Mouse (Mus musculus) small intestine, adult 2 months (tissue): ENCODE data around the gene Cib3. TPM values are rescaled to one million over a fixed set of nuclear protein-coding genes. Genes with fewer than 3 reads are reported as not detected.
A peak's percentile ranks its signal among the peaks of the same experiment; 100 is the strongest.

Experiments
- H3K27ac ChIP-seq: fragments of 200-500 bp; 2 replicates; pipeline ENCODE4 v1.5.1; 2012; ENCODE audit warnings: low read depth, low read length, control low read depth, inconsistent platforms; ENCODE audit not compliant: insufficient read depth
- H3K27me3 ChIP-seq: fragments of 200-500 bp; 2 replicates; pipeline ENCODE4 v1.6.1; 2012; ENCODE audit warnings: mild to moderate bottlenecking, moderate library complexity, low read length, inconsistent platforms; ENCODE audit not compliant: control insufficient read depth, insufficient read depth
- H3K36me3 ChIP-seq: fragments of 200-500 bp; 2 replicates; pipeline ENCODE4 v1.6.1; 2012; ENCODE audit warnings: mild to moderate bottlenecking, low read length, control low read depth, inconsistent platforms; ENCODE audit not compliant: control insufficient read depth, insufficient read depth
- H3K4me1 ChIP-seq: fragments of 200-500 bp; 2 replicates; pipeline ENCODE4 v1.6.1; 2012; ENCODE audit warnings: low read length, inconsistent platforms, mixed read lengths; ENCODE audit not compliant: control insufficient read depth, insufficient read depth, insufficient read length
- H3K4me3 ChIP-seq: fragments of 200-500 bp; 2 replicates; pipeline ENCODE4 v1.5.1; 2012; ENCODE audit warnings: low read depth, mild to moderate bottlenecking, control low read depth, inconsistent platforms, low read length, moderate library complexity
- CTCF ChIP-seq: fragments of 200-500 bp; IDR thresholded peaks from 2 replicates; pipeline ENCODE4 v1.5.1; 2012; ENCODE audit warnings: low read depth, mild to moderate bottlenecking, control low read depth, inconsistent platforms, low read length, moderate library complexity, mixed read lengths; ENCODE audit not compliant: insufficient replicate concordance, insufficient read length; ENCODE audit errors: extremely low read depth
- POLR2A ChIP-seq: fragments of 200-500 bp; IDR thresholded peaks from 2 replicates; pipeline ENCODE4 v1.6.1; 2012; ENCODE audit warnings: low read depth, mild to moderate bottlenecking, control low read depth, inconsistent platforms, low read length, moderate library complexity
- WGBS: fragments of 180-500 bp; shearing (Covaris S2); methylation state at CpG from one replicate; pipeline ENCODE4 v1.1.7; 2018; 5-methylcytosine and 5-hydroxymethylcytosine counted together
- polyA plus RNA-seq: library from polyadenylated mRNA; depleted of rRNA; stranded (reverse); fragments of >200 nt; gene quantifications from 2 replicates; pipeline ENCODE4 v1.2.3, GENCODE M21; 2012

The Cib3 gene
- polyA plus RNA-seq, 1 experiment: not detected

GRCm38 (mm10) chr8:72220758-72221157 is 8.1 kb upstream of the Cib3 start:
- 77% methylated on average over 4 of the region's 4 CpGs for WGBS
- Histone ChIP-seq H3K27me3 (no peaks in the 10 kb centered on the region), H3K4me3 (no peak overlapping the region), H3K4me1 (no peaks in the 10 kb centered on the region), H3K36me3 (peaks cover 18% of the 10 kb centered on the region), H3K27ac (no peak overlapping the region)
- TF ChIP-seq CTCF (peak; percentile 33; the same call in 1 of the 2 replicates), POLR2A (no peak)

- Histone ChIP-seq H3K4me3 (peak within 1 kb of the TSS; percentile 90), H3K27me3 (no peaks in the 10 kb centered on the region), H3K27ac (peak within 1 kb of the TSS; percentile 34), H3K36me3 (peaks cover 18% of the 10 kb centered on the region), H3K4me1 (no peaks in the 10 kb centered on the region)
- TF ChIP-seq CTCF (no peak), POLR2A (no peak; the same call in 1 of the 2 replicates)
- 11% methylated on average over 39 of the region's 39 CpGs for WGBS
Observed at GRCm38 (mm10) chr8:72219541-72220363, 7.1 kb upstream of the Cib3 start, which contains the start of gene Fam32a. TSS of gene Fam32a (plus strand) at chr8:72219730.

- TF ChIP-seq CTCF: no peak
- TF ChIP-seq POLR2A: no peak
- Histone ChIP-seq H3K4me1 (no peaks in the 10 kb centered on the region), H3K36me3 (peaks cover 17% of the 10 kb centered on the region), H3K27me3 (no peaks in the 10 kb centered on the region), H3K27ac (no peak overlapping the region), H3K4me3 (no peak overlapping the region)
- WGBS: 62% methylated on average over 10 of the region's 10 CpGs
Observed at GRCm38 (mm10) chr8:72218781-72219540, 6.3 kb upstream of the Cib3 start.

GRCm38 (mm10) chr8:72215871-72216270 is 3.2 kb upstream of the Cib3 start:
- no peak overlapping the region for H3K4me3 ChIP-seq
- WGBS: 26% methylated on average over 1 of the region's 1 CpGs
- no peaks in the 10 kb centered on the region for H3K36me3 ChIP-seq
- peak overlapping the region; percentile 69 for H3K27ac ChIP-seq
- no peaks in the 10 kb centered on the region for H3K27me3 ChIP-seq
- TF ChIP-seq POLR2A (no peak), CTCF (no peak)
- 0 out of 2 replicates have a peak, but pooled peaks cover 2% of the 10 kb centered on the region for H3K4me1 ChIP-seq

GRCm38 (mm10) chr8:72215060-72215459 is 2.4 kb upstream of the Cib3 start:
- Histone ChIP-seq H3K4me1 (peaks cover 9% of the 10 kb centered on the region; the same call in 1 of the 2 replicates), H3K27me3 (no peaks in the 10 kb centered on the region), H3K27ac (peak overlapping the region; percentile 2; the same call in 1 of the 2 replicates), H3K4me3 (no peak overlapping the region), H3K36me3 (no peaks in the 10 kb centered on the region)
- TF ChIP-seq CTCF (peak; percentile 77; the same call in 1 of the 2 replicates), POLR2A (no peak)
- WGBS: 28% methylated on average over 2 of the region's 2 CpGs

GRCm38 (mm10) chr8:72213536-72213935 is 899 bp upstream of the Cib3 start, which contains the start of gene Gm11034:
TSS of gene Gm11034 (minus strand) at chr8:72213636.
- H3K4me3 ChIP-seq: no peak within 1 kb of the TSS
- no peaks in the 10 kb centered on the region for H3K36me3 ChIP-seq
- no peak within 1 kb of the TSS for H3K27ac ChIP-seq
- H3K4me1 ChIP-seq: peaks cover 10% of the 10 kb centered on the region; the same call in 1 of the 2 replicates
- TF ChIP-seq CTCF (no peak), POLR2A (no peak)
- WGBS: 70% methylated on average over 4 of the region's 4 CpGs
- H3K27me3 ChIP-seq: no peaks in the 10 kb centered on the region

GRCm38 (mm10) chr8:72211846-72212245 is 791 bp downstream of the Cib3 start:
- 68% methylated on average over 1 of the region's 1 CpGs for WGBS
- no peaks in the 10 kb centered on the region for H3K27me3 ChIP-seq
- H3K27ac ChIP-seq: no peak overlapping the region

More at GRCm38 (mm10) chr8:72211846-72212245, 791 bp downstream of the Cib3 start:
- H3K4me3 ChIP-seq: no peak overlapping the region
- peaks cover 10% of the 10 kb centered on the region; the same call in 1 of the 2 replicates for H3K4me1 ChIP-seq
- no peaks in the 10 kb centered on the region for H3K36me3 ChIP-seq
- TF ChIP-seq CTCF (no peak), POLR2A (no peak)
